Mouse (Mus musculus) bone marrow macrophage, adult 2 months (primary cell): ENCODE measurements around the gene Clk2. TPM values are rescaled to one million over a fixed set of nuclear protein-coding genes. Genes with fewer than 3 reads are reported as not detected.
"Not testable (repeated sequence)": the region's sequence is repeated elsewhere in the genome, so short reads cannot be mapped to it uniquely, and the experiment has no call there.

Experiments
- H3K27ac ChIP-seq: 2 replicates; pipeline ENCODE4 v1.5.1; 2012; ENCODE audit warnings: low read depth, low read length; ENCODE audit not compliant: insufficient read depth
- H3K4me1 ChIP-seq: 2 replicates; pipeline ENCODE4 v1.6.1; 2012; ENCODE audit warnings: low read length; ENCODE audit not compliant: control insufficient read depth, insufficient read depth
- H3K4me3 ChIP-seq: 2 replicates; pipeline ENCODE4 v1.5.1; 2012; ENCODE audit warnings: mild to moderate bottlenecking, low read length, moderate library complexity; ENCODE audit not compliant: insufficient read depth
- CTCF ChIP-seq: IDR thresholded peaks from 2 replicates; pipeline ENCODE4 v1.5.1; 2012; ENCODE audit warnings: low read depth, mild to moderate bottlenecking, low read length, moderate library complexity
- POLR2A ChIP-seq: IDR thresholded peaks from 2 replicates; pipeline ENCODE4 v1.6.1; 2012; ENCODE audit warnings: mild to moderate bottlenecking, low read depth, low read length, borderline replicate concordance
- polyA plus RNA-seq: library from polyadenylated mRNA; stranded (reverse); fragments of >200 nt; gene quantifications from 2 replicates; pipeline ENCODE4 v1.2.4, GENCODE M21; 2012; ENCODE audit not compliant: missing spikeins, insufficient read depth, insufficient read length

Gene Clk2
- polyA plus RNA-seq, 1 experiment: 52.5 TPM

DNA sequence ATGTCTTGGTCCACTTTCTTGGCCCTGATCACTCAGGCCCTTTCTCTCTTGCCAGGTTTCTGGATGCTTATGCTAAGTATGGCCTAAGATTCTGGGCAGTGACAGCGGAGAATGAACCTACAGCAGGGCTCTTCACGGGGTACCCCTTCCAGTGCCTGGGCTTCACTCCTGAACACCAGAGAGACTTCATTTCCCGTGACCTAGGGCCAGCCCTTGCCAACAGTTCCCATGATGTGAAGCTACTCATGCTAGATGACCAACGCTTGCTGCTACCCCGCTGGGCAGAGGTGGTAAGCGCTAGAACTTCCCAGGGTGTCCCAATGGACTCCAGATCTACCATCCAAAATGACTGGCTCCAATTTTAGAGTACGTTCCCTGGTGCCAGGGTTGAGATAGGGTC lies 41.5 kb downstream of the Clk2 start:
- Histone ChIP-seq H3K27ac (no peak overlapping the region), H3K4me3 (no peak overlapping the region), H3K4me1 (peaks cover 35% of the 10 kb centered on the region)
- no peak for TF ChIP-seq POLR2A
- no peak for TF ChIP-seq CTCF

DNA sequence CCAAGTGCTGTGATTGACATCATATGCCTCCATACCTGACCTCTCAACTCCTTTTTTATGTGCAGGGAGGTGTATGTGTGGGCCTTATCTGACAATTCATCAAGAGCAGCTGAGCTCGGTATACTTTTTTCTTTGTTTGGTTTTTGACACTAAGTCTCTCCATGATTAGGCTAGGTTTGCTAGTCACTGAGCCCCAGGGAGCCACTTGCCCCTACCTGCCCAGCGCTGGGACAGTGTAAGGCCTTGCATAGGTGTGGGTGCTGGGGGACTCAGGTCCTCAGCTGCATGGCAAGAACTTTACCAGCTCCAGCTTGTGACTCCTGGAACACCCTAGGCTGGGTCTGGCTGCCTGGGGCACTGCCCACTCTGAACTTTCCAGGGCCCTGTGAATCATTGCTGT lies 42.1 kb downstream of the Clk2 start:
- TF ChIP-seq POLR2A: no peak
- TF ChIP-seq CTCF: no peak
- peaks cover 40% of the 10 kb centered on the region for H3K4me1 ChIP-seq
- no peak overlapping the region for H3K27ac ChIP-seq
- H3K4me3 ChIP-seq: no peak overlapping the region

DNA sequence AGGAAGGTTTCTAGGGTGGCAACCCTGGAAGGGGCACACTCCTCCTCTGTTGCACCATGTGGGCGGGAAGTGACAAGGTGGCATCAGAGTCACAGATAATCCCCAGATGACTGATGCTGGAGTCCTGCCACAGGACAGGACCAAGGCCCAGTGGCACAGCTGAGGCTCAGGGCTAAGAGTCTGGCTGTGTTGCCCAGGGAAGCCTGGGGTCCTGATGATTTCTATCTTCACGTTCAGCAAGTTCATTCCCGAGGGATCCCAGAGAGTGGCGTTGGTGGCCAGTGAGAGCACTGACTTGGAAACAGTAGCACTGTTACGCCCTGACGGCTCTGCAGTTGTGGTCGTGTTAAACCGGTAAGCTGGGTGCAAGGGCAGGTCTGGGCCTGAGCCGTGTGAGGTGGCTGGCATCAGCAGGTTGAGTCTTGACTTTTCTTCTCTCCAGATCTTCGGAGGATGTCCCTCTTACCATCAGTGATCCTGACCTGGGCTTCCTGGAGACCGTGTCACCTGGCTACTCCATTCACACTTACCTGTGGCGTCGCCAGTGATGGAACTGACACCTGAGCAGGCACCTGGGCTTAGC lies 43.6 kb downstream of the Clk2 start:
- peaks cover 47% of the 10 kb centered on the region for H3K4me1 ChIP-seq
- TF ChIP-seq CTCF (no peak), POLR2A (no peak)
- H3K27ac ChIP-seq: no peak overlapping the region
- H3K4me3 ChIP-seq: no peak overlapping the region

DNA sequence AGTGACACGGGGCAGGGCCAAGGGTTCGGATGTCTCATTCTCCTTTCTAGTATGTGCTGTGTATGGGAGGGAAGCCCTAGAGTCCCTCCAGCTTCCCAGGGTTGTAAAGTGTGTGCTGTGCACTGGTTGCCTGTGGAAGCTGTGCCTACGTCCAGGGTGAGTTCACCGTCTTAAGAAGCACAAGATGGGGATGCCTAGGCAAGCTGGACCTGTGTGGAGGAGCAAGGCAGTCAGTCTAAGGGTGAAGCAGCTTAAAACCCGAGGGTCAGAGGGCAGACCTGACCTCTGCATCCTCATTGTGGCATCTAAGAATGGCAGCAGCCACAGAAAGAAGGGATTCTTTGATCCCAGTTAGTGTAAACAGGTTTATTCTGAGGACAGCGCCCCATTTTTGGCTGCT lies 44.1 kb downstream of the Clk2 start:
- H3K4me3 ChIP-seq: no peak overlapping the region
- H3K4me1 ChIP-seq: peaks cover 47% of the 10 kb centered on the region
- no peak overlapping the region for H3K27ac ChIP-seq
- TF ChIP-seq POLR2A (no peak), CTCF (no peak)

DNA sequence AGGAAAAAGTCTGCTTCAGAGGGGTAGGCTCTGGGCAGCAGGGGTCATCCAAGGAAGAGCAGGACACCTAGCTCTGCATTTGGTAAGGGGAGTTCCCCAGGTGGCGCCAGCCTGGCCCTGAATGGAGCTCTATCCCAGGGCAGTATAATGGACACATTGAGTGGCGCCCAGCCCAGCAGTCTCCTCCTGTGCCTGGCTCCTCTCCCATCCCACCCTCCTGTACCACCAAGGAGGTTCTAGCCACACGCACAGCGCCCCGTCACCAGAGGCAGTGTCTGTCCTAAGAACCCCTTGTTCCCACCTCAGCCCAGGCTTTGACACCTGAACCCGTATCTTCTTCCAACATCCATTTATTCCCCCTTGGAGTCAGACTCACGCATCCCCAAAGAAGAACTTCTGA lies 45.1 kb downstream of the Clk2 start:
- H3K4me1 ChIP-seq: peaks cover 45% of the 10 kb centered on the region
- H3K4me3 ChIP-seq: peak overlapping the region; percentile 1; the same call in 1 of the 2 replicates
- TF ChIP-seq POLR2A: no peak
- TF ChIP-seq CTCF: no peak
- peak overlapping the region; percentile 89 for H3K27ac ChIP-seq

DNA sequence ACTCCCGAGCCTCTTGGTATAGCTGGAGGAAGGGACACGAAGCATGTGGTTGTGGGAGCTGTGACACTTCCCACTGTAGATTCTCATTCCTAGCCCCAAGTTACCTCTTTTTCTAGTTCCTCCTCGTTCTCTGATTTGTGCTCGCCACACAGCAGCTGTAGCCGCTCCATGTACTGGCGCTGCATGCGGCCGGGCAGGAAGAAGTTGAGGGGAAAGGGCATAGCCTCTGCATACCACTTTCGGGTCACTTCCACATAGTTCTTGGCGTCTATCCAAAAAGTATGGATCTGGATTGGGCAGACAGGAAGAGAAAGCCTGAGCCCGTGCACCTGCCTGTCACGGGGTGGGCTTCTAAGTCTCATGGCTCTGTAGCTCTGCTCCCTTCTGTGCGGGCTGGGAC lies 45.6 kb downstream of the Clk2 start:
- Histone ChIP-seq H3K27ac (peak overlapping the region; percentile 89), H3K4me3 (peak overlapping the region; percentile 10), H3K4me1 (peaks cover 44% of the 10 kb centered on the region)
- TF ChIP-seq CTCF (no peak), POLR2A (no peak)

DNA sequence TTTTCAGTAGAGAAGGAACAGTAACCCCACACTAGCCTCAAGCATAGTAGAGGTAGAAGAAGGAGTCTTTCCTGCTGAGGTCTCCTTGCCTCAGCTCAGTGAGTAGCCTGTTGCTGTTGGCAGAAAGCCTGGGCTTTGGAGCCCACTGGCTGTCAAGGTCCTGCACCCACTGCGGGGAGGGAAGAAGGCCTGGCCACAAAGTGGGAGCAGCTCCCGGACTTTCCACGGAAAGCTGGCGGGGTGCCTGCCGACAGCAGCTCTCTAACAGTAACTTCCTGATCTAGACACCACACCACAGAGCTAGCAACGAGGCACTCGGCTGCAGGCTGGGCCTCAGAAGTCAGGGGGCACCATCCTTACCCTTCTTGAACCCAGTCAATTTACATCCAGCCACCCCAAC lies 46.1 kb downstream of the Clk2 start:
- H3K4me1 ChIP-seq: peaks cover 46% of the 10 kb centered on the region
- peak overlapping the region; percentile 10; the same call in 1 of the 2 replicates for H3K4me3 ChIP-seq
- peak overlapping the region; percentile 89 for H3K27ac ChIP-seq
- TF ChIP-seq POLR2A (no peak), CTCF (no peak)

DNA sequence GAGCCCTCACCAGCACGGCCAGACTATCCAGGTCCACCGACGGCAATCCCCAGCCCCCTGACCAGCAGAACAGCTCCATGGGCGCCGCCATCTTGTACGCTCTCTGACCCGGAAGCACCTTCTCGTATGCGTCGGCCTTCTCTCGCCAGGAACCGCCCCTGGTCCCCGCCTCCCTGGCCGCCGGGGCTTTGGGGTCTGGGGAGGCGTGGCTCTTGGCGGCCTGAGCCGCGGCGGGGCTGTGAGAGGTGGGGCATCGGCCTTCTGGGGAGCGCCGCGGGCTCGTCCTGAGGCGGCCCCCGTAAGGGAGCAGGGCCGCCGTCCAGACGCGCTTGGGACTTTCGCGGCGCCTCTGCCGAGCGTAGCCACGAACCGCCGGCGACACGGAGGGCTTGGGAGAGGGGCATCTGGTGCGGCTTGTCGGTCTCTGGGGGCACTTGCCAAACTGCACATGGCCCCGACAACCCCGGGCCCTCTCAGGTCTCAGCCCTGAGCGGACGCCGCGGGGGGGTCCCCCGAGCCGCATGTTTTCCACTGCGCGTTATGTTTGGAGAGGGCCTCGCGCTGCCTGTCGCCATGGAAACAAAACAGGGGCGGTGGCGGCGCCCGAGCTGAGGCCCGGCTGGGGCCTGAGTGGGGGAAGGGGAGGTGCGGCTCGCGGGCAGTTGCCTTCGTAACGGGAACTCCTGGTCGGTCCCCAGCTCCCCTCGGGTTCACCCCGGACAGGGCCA lies 49.4 kb downstream of the Clk2 start:
- TF ChIP-seq POLR2A (no peak; the same call in 1 of the 2 replicates), CTCF (no peak)
- peaks cover 35% of the 10 kb centered on the region for H3K4me1 ChIP-seq
- peak overlapping the region; percentile 73 for H3K4me3 ChIP-seq
- H3K27ac ChIP-seq: peak overlapping the region; percentile 37

DNA sequence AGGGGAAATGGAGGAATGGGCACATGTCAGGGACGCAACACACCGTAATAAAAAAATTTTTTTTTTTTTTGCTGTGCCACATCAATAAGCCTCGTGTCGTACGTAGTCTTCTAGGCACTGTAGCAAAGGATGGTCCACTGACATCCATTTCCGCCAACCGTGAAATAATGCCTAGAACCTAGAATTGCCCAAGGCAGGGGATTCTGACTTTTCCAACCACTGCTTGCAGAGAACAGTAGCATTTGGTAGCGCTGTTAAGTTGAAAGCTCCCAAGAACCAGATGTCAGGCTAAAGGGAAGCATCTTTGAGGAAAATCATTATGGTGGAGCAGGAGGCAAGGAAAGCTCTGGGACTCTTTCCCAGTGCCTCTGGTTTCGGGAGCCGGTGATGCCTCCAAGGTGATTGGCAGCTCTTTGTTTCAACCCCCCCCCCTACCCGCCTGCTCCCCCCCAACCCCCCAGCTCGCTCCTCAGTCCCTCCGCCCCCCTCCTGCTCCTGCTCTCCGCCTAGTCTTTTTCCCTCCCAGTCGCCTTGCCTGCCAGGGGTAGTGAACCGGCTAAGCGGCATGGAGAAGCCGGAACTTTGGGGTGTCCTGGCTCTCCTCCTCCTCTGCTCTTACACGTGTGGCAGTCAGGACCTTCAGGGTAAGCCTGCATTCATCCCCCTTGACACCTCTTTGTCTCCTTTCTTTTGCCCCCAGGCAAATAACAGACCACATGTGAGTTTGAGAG lies 50.3 kb downstream of the Clk2 start, which contains the start of gene Thbs3:
Gene Thbs3, plus strand, starts transcription at position 500 of the 731 bp plus-strand sequence.
- peak within 1 kb of the TSS; percentile 37 for H3K27ac ChIP-seq
- H3K4me3 ChIP-seq: peak within 1 kb of the TSS; percentile 73
- TF ChIP-seq POLR2A (no peak), CTCF (no peak)
- peaks cover 27% of the 10 kb centered on the region for H3K4me1 ChIP-seq

DNA sequence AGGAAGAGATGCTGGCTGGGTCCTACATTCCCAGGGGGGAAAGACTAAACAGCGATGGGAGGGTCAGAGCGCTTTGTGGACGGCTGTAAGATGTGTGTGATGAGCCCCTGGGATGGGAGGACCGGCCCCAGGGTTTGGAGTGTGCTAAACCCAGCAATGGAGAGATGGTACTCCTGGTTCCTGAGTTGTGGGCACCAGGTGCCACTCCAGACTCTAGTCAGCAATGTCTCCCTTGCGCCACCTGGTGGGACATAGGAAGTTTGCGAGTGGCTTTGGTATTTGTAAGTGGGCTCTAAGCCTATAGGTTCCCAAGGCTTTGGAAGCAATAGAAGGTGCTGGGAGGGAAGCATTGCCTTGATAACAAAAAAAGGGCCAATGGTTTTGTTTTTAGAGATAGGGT lies 51.3 kb downstream of the Clk2 start:
- no peak for TF ChIP-seq POLR2A
- TF ChIP-seq CTCF: peak; percentile 86
- H3K4me3 ChIP-seq: no peak overlapping the region
- H3K4me1 ChIP-seq: peaks cover 19% of the 10 kb centered on the region
- H3K27ac ChIP-seq: no peak overlapping the region

DNA sequence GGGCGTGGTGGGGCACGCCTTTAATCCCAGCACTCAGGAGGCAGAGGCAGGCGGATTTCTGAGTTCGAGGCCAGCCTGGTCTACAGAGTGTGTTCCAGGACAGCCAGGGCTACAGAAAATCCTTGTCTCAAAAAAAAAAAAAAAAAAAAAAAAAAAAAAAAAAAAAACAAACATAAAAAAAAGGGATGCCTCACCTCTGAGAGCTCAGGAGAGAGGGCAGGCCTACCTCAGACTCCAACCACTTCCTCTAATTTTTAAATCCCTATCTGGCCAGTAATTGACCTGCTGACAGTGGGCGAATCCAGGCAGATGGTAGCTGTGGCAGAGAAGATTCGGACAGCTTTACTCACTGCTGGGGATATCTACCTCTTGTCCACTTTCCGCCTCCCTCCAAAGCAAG lies 51.8 kb downstream of the Clk2 start:
- H3K4me3 ChIP-seq, H3K27ac ChIP-seq: not testable (repeated sequence)
- peaks cover 14% of the 10 kb centered on the region for H3K4me1 ChIP-seq
